Mouse (Mus musculus): ENCODE data around the gene Atxn7l3. TPM values are rescaled to one million over a fixed set of nuclear protein-coding genes. Genes with fewer than 3 reads are reported as not detected.
A peak's percentile ranks its signal among the peaks of the same experiment; 100 is the strongest.

The Atxn7l3 gene
- polyA plus RNA-seq, 1 experiment from 2014 or later: 36.5 TPM

GRCm38 (mm10) chr11:102266631-102267355 lies 29.6 kb downstream of the Atxn7l3 start:
- WGBS: 89% methylated on average over 8 of the region's 8 CpGs
- ATAC-seq (ENCODE audit: low read depth): no peak
- Histone ChIP-seq H3K9me3 (ENCODE audit: control insufficient read depth, low read length) (no peaks in the 10 kb centered on the region), H3K27me3 (ENCODE audit: control insufficient read depth, insufficient read depth, low read length) (no peaks in the 10 kb centered on the region), H3K4me2 (ENCODE audit: low read depth, low read length) (no peak overlapping the region), H3K4me1 (ENCODE audit: control insufficient read depth, insufficient read depth, low read length) (no peaks in the 10 kb centered on the region), H3K36me3 (ENCODE audit: control insufficient read depth, insufficient read depth, low read length) (no peaks in the 10 kb centered on the region), H3K27ac (ENCODE audit: low read depth, low read length) (no peak overlapping the region), H3K9ac (replicated peaks; ENCODE audit: low read depth, low read length) (no peak overlapping the region), H3K4me3 (ENCODE audit: low read depth, low read length) (no peak overlapping the region)

DNA sequence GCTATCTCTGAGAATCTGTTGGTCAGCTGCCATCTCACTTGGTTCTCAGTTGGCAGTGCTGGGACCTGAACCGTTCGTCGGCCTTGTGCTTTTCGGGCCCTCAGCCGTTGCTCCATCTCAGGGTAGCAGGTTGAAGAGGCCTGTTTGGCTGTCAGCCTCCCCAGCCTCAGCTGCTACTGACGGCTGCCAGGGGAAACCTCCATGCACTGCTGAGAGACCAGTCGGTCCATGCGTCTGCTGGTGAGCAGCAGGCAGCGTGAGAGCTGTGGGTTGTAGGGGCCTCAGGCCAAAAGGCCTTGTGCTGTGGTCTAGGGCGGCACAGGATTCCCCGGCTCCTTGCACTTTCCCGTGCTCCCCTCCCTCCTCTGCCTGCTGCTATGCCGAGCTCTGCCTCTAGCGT lies 30.6 kb downstream of the Atxn7l3 start:
- H3K4me2 ChIP-seq (ENCODE audit: low read depth, low read length): no peak overlapping the region
- WGBS: 76% methylated on average over 14 of the region's 14 CpGs
- no peak overlapping the region for H3K27ac ChIP-seq (ENCODE audit: low read depth, low read length)
- no peak for ATAC-seq (ENCODE audit: low read depth)
- no peak overlapping the region for H3K4me3 ChIP-seq (ENCODE audit: low read depth, low read length)
- H3K9me3 ChIP-seq (ENCODE audit: control insufficient read depth, low read length): no peaks in the 10 kb centered on the region
- no peaks in the 10 kb centered on the region for H3K27me3 ChIP-seq (ENCODE audit: control insufficient read depth, insufficient read depth, low read length)
- no peak overlapping the region for H3K9ac ChIP-seq (replicated peaks; ENCODE audit: low read depth, low read length)
- no peaks in the 10 kb centered on the region for H3K4me1 ChIP-seq (ENCODE audit: control insufficient read depth, insufficient read depth, low read length)
- no peaks in the 10 kb centered on the region for H3K36me3 ChIP-seq (ENCODE audit: control insufficient read depth, insufficient read depth, low read length)

DNA sequence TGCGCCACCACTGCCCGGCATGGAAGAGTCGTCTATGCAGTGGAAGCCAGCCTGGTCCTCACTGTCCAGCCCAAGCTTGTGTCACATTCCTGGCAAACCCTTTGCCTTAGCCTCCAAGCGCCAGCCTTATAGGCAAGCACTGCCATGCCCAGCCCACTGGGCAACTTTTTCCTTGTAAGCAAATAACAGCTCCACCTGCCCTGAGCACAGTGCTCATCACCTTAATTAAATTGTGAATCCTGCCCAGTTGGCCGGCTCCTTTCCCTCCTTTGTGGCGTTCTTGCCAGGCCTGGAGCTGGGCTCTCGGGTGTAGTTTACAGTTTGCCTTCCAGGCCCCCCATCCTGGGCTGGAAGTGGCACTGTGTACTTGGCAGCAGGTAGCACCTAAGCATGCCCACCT lies 33.2 kb downstream of the Atxn7l3 start:
- H3K27me3 ChIP-seq (ENCODE audit: control insufficient read depth, insufficient read depth, low read length): no peaks in the 10 kb centered on the region
- H3K4me1 ChIP-seq (ENCODE audit: control insufficient read depth, insufficient read depth, low read length): no peaks in the 10 kb centered on the region
- WGBS: 94% methylated on average over 7 of the region's 7 CpGs
- no peaks in the 10 kb centered on the region for H3K9me3 ChIP-seq (ENCODE audit: control insufficient read depth, low read length)
- no peak overlapping the region for H3K4me2 ChIP-seq (ENCODE audit: low read depth, low read length)
- no peak overlapping the region for H3K27ac ChIP-seq (ENCODE audit: low read depth, low read length)
- H3K9ac ChIP-seq (replicated peaks; ENCODE audit: low read depth, low read length): no peak overlapping the region
- ATAC-seq (ENCODE audit: low read depth): no peak
- H3K36me3 ChIP-seq (ENCODE audit: control insufficient read depth, insufficient read depth, low read length): no peaks in the 10 kb centered on the region
- no peak overlapping the region for H3K4me3 ChIP-seq (ENCODE audit: low read depth, low read length)

DNA sequence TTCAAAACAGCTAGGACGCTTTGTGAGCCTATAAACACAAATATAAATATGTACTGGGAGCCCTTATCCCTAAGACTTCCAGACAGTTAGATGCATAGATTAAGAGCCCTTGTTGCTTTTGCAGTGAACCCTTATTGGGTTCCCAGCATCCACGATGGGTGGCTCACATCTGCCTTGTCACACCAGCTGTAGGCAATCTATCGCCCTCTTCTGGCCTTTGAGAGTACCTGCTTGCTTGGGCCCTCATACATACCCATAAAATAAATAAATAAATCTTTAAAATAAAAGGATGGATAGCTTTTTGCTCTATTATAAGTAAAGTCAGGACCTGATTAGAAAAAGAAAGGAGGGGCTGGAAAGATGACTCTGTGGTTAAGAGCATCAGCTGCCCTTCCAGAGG lies 37.9 kb downstream of the Atxn7l3 start:
- WGBS: 88% methylated on average over 3 of the region's 3 CpGs
- peaks cover 3% of the 10 kb centered on the region; the same call in 1 of the 2 replicates for H3K4me1 ChIP-seq (ENCODE audit: control insufficient read depth, insufficient read depth, low read length)
- no peaks in the 10 kb centered on the region for H3K9me3 ChIP-seq (ENCODE audit: control insufficient read depth, low read length)
- no peaks in the 10 kb centered on the region for H3K36me3 ChIP-seq (ENCODE audit: control insufficient read depth, insufficient read depth, low read length)
- ATAC-seq (ENCODE audit: low read depth): no peak
- H3K27me3 ChIP-seq (ENCODE audit: control insufficient read depth, insufficient read depth, low read length): no peaks in the 10 kb centered on the region
- no peak overlapping the region for H3K9ac ChIP-seq (replicated peaks; ENCODE audit: low read depth, low read length)
- no peak overlapping the region for H3K4me2 ChIP-seq (ENCODE audit: low read depth, low read length)
- no peak overlapping the region for H3K4me3 ChIP-seq (ENCODE audit: low read depth, low read length)
- H3K27ac ChIP-seq (ENCODE audit: low read depth, low read length): no peak overlapping the region

DNA sequence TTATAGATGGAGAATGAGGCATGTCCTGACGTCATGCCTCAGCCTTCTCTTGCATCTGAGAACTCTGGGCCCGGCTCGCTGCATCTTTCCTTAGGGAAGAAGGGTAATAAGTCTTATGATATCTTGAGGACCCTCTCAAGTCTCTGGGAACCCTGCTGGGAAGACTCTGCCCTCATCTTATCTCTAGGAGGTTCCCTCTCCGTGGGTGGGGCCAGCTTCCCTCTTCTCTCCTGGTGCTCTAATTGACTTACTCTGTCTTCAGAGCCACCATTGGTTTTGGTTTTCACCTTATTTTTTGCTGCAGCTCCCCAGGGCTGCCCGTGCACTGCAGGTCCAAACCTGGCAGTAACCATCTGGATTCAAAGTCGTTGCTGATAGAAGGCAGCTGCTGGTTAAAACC lies 38.3 kb downstream of the Atxn7l3 start:
- Histone ChIP-seq H3K27ac (ENCODE audit: low read depth, low read length) (no peak overlapping the region), H3K4me3 (ENCODE audit: low read depth, low read length) (no peak overlapping the region), H3K4me2 (ENCODE audit: low read depth, low read length) (no peak overlapping the region), H3K4me1 (ENCODE audit: control insufficient read depth, insufficient read depth, low read length) (peaks cover 3% of the 10 kb centered on the region; the same call in 1 of the 2 replicates), H3K9ac (replicated peaks; ENCODE audit: low read depth, low read length) (no peak overlapping the region), H3K27me3 (ENCODE audit: control insufficient read depth, insufficient read depth, low read length) (no peaks in the 10 kb centered on the region), H3K36me3 (ENCODE audit: control insufficient read depth, insufficient read depth, low read length) (no peaks in the 10 kb centered on the region), H3K9me3 (ENCODE audit: control insufficient read depth, low read length) (no peaks in the 10 kb centered on the region)
- ATAC-seq (ENCODE audit: low read depth): no peak
- 83% methylated on average over 6 of the region's 6 CpGs for WGBS

GRCm38 (mm10) chr11:102257514-102257913 lies 38.9 kb downstream of the Atxn7l3 start:
- ATAC-seq (ENCODE audit: low read depth): no peak
- Histone ChIP-seq H3K4me1 (ENCODE audit: control insufficient read depth, insufficient read depth, low read length) (peaks cover 3% of the 10 kb centered on the region; the same call in 1 of the 2 replicates), H3K4me2 (ENCODE audit: low read depth, low read length) (no peak overlapping the region), H3K9ac (replicated peaks; ENCODE audit: low read depth, low read length) (no peak overlapping the region), H3K9me3 (ENCODE audit: control insufficient read depth, low read length) (no peaks in the 10 kb centered on the region), H3K4me3 (ENCODE audit: low read depth, low read length) (no peak overlapping the region), H3K27me3 (ENCODE audit: control insufficient read depth, insufficient read depth, low read length) (no peaks in the 10 kb centered on the region), H3K27ac (ENCODE audit: low read depth, low read length) (no peak overlapping the region), H3K36me3 (ENCODE audit: control insufficient read depth, insufficient read depth, low read length) (no peaks in the 10 kb centered on the region)
- 31% methylated on average over 9 of the region's 9 CpGs for WGBS

- no peak overlapping the region for H3K9ac ChIP-seq (replicated peaks; ENCODE audit: low read depth, low read length)
- H3K4me2 ChIP-seq (ENCODE audit: low read depth, low read length): peak overlapping the region; percentile 73; the same call in 1 of the 2 replicates
- ATAC-seq (ENCODE audit: low read depth): no peak
- H3K27me3 ChIP-seq (ENCODE audit: control insufficient read depth, insufficient read depth, low read length): no peaks in the 10 kb centered on the region
- peak overlapping the region; percentile 37 for H3K4me3 ChIP-seq (ENCODE audit: low read depth, low read length)
- H3K9me3 ChIP-seq (ENCODE audit: control insufficient read depth, low read length): no peaks in the 10 kb centered on the region
- 14% methylated on average over 9 of the region's 9 CpGs for whole genome bisulfite sequencing
- no peaks in the 10 kb centered on the region for H3K36me3 ChIP-seq (ENCODE audit: control insufficient read depth, insufficient read depth, low read length)
- H3K27ac ChIP-seq (ENCODE audit: low read depth, low read length): no peak overlapping the region
- peaks cover 21% of the 10 kb centered on the region for H3K4me1 ChIP-seq (ENCODE audit: control insufficient read depth, insufficient read depth, low read length)
Observed at GRCm38 (mm10) chr11:102249351-102250090, 46.9 kb downstream of the Atxn7l3 start.

- WGBS: under 1% methylated on average over 41 of the region's 41 CpGs
- no peak for ATAC-seq (ENCODE audit: low read depth)
- Histone ChIP-seq H3K9me3 (ENCODE audit: control insufficient read depth, low read length) (no peaks in the 10 kb centered on the region), H3K27ac (ENCODE audit: low read depth, low read length) (no peak within 1 kb of the TSS), H3K4me1 (ENCODE audit: control insufficient read depth, insufficient read depth, low read length) (peaks cover 23% of the 10 kb centered on the region), H3K27me3 (ENCODE audit: control insufficient read depth, insufficient read depth, low read length) (no peaks in the 10 kb centered on the region), H3K9ac (replicated peaks; ENCODE audit: low read depth, low read length) (no peak within 1 kb of the TSS), H3K4me3 (ENCODE audit: low read depth, low read length) (peak within 1 kb of the TSS; percentile 37), H3K36me3 (ENCODE audit: control insufficient read depth, insufficient read depth, low read length) (no peaks in the 10 kb centered on the region), H3K4me2 (ENCODE audit: low read depth, low read length) (peak within 1 kb of the TSS; percentile 73)
Observed at GRCm38 (mm10) chr11:102248630-102249230, 47.7 kb downstream of the Atxn7l3 start, which contains the start of gene BC030867. TSS of gene BC030867 (plus strand) at chr11:102248882.

GRCm38 (mm10) chr11:102246871-102247270 lies 49.6 kb downstream of the Atxn7l3 start:
- ATAC-seq (ENCODE audit: low read depth): no peak
- H3K9ac ChIP-seq (replicated peaks; ENCODE audit: low read depth, low read length): no peak overlapping the region

More at GRCm38 (mm10) chr11:102246871-102247270, 49.6 kb downstream of the Atxn7l3 start:
- Histone ChIP-seq H3K27ac (ENCODE audit: low read depth, low read length) (no peak overlapping the region), H3K9me3 (ENCODE audit: control insufficient read depth, low read length) (no peaks in the 10 kb centered on the region), H3K36me3 (ENCODE audit: control insufficient read depth, insufficient read depth, low read length) (no peaks in the 10 kb centered on the region), H3K27me3 (ENCODE audit: control insufficient read depth, insufficient read depth, low read length) (no peaks in the 10 kb centered on the region), H3K4me3 (ENCODE audit: low read depth, low read length) (no peak overlapping the region), H3K4me1 (ENCODE audit: control insufficient read depth, insufficient read depth, low read length) (peaks cover 23% of the 10 kb centered on the region), H3K4me2 (ENCODE audit: low read depth, low read length) (no peak overlapping the region)
- 93% methylated on average over 4 of the region's 4 CpGs for WGBS

All from neural tube, embryonic 14.5 days (tissue).